Mouse (Mus musculus) cortical plate, adult 2 months (tissue): Measurements from ENCODE around the gene Gnat1.

Source experiments
- CTCF ChIP-seq: fragments of 200-500 bp; IDR thresholded peaks from 2 replicates; pipeline ENCODE4 v1.5.1; 2011; ENCODE audit warnings: mild to moderate bottlenecking, control low read depth, low read length; ENCODE audit not compliant: insufficient read depth; ENCODE audit errors: extremely low read depth
- POLR2A ChIP-seq: fragments of 200-500 bp; IDR thresholded peaks from 2 replicates; pipeline ENCODE4 v1.6.1; 2011; ENCODE audit warnings: mild to moderate bottlenecking, low read length, control low read depth; ENCODE audit not compliant: insufficient read depth; ENCODE audit errors: extremely low read depth

DNA sequence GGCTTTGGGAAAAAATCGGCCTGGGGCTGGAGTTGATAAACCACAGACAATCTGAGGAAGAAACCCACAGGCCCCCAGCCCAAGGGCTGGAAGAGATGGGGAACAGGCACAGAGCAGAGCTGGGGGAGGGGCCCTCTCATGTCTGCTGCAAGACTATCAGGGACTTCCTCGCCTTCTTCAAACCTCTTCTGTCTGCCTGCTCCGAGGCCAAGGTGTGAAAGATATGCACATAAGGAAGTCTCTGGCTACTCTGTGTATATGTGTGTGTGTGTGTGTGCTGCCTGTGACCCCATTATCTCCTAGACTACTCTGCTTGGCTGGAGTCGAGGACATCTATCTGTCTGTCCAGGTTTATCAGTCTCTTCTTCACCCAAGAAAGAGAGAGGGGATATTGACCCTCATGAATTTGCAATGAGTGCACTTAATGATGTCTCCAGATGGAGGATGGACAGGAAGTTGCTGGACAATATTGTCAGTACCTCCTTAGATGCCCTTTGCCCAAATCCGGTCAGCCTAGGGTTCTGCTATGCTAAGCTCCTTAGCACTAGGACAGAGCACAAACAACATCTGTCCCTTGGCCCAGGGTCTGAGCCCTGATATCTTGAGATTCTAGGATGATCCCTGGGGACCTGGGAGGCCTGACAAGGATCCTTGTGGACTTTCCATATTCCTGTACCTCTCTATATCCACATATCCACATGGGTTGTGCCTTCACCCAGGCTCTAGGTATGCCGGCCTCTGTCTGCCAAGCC, 49.6 kb upstream of the Gnat1 start:
- TF ChIP-seq CTCF (no peak), POLR2A (no peak)
